Comparison of ENCODE assay signal across 13 mouse cellular contexts in genomic region chr2:68957831-68958230, GRCm38 (mm10).
A peak's percentile ranks its signal among the peaks of the same experiment; 100 is the strongest.
DNase-seq lines count a peak whose midpoint lies in the region; ATAC-seq and TF ChIP-seq lines count a peak whose summit lies in the region.
"Had no signal": no experiment of that assay in that cellular context is flagged by ENCODE, and none has a peak within 500 bp of the region (broad histone marks: within the 10 kb centered on the region; RNA-seq: fewer than 3 reads in every experiment).

No protein-coding gene starts in this region.

- TF ChIP-seq CTCF in cerebellum, adult 2 months (IDR thresholded peaks at IDR 0.05; ENCODE audit: borderline replicate concordance, insufficient read depth, low read depth, low read length) = no peak

- H3K9ac ChIP-seq in midbrain, embryonic 16.5 days (ENCODE audit: low read depth, low read length) = no peak overlapping the region
- H3K9ac ChIP-seq: liver, embryonic 13.5 days had no signal

- H3K4me2 ChIP-seq in midbrain, embryonic 16.5 days (ENCODE audit: low read length) = no peak overlapping the region
- H3K4me2 ChIP-seq: liver, embryonic 13.5 days had no signal

- peaks cover 31% of the 10 kb centered on the region for H3K4me1 ChIP-seq in cerebellum, adult 2 months (ENCODE audit: control insufficient read depth, insufficient read depth, low read length)
- 0 out of 2 replicates have a peak, but pooled peaks cover 3% of the 10 kb centered on the region for H3K4me1 ChIP-seq in midbrain, embryonic 16.5 days (ENCODE audit: control insufficient read depth, insufficient read depth, low read length)
- H3K4me1 ChIP-seq: liver, embryonic 13.5 days had no signal

- no peak for TF ChIP-seq POLR2A in cerebellum, adult 2 months (IDR thresholded peaks at IDR 0.05; ENCODE audit: borderline replicate concordance, insufficient read depth, low read length)

- no peaks in the 10 kb centered on the region for H3K9me3 ChIP-seq in midbrain, embryonic 16.5 days (replicated peaks; ENCODE audit: control insufficient read depth, low read length, poor library complexity, severe bottlenecking)
- H3K9me3 ChIP-seq: liver, embryonic 13.5 days had no signal

- 12% methylated on average over 7 of the region's 7 CpGs for WGBS in cerebellum, adult 2 months
- WGBS in midbrain, embryonic 16.5 days = 61% methylated on average over 7 of the region's 7 CpGs

- ATAC-seq in midbrain, embryonic 16.5 days = peak; percentile 67

- no peaks in the 10 kb centered on the region for H3K27me3 ChIP-seq in cerebellum, adult 2 months (ENCODE audit: control insufficient read depth, insufficient read depth, low read length)
- H3K27me3 ChIP-seq in midbrain, embryonic 16.5 days (ENCODE audit: control insufficient read depth, insufficient read depth, low read depth, low read length) = no peaks in the 10 kb centered on the region
- H3K27me3 ChIP-seq: liver, embryonic 13.5 days had no signal

- peak overlapping the region; percentile 41; the same call in 1 of the 2 replicates for H3K27ac ChIP-seq in cerebellum, adult 2 months (ENCODE audit: insufficient read depth, low read length)
- peak overlapping the region; percentile 36; the same call in 1 of the 2 replicates for H3K27ac ChIP-seq in midbrain, embryonic 16.5 days (ENCODE audit: low read length)
- H3K27ac ChIP-seq: heart, adult 2 months; liver, embryonic 13.5 days had no signal

- peak; percentile 66 for DNase-seq in heart, adult 11 months
- no peak for DNase-seq in heart, adult 18-20 months
- DNase-seq in T-cell, adult 2 months (ENCODE audit: low spot score) = peak; percentile 12
- DNase-seq in cerebellum, adult 2 months = peak; percentile 56 to 65
- no peak for DNase-seq in adrenal gland, postnatal 4 days (ENCODE audit: low spot score in 2 of 2)
- no peak for DNase-seq in layer of hippocampus, adult 8-10 months (ENCODE audit: low spot score in 2 of 2)
- DNase-seq in kidney, adult 9 months = no peak
- DNase-seq: heart, adult 2 months; heart, postnatal 14 days; kidney, adult 2 months; liver, embryonic 13.5 days; lung, postnatal 36 days had no signal

- no peaks in the 10 kb centered on the region for H3K36me3 ChIP-seq in midbrain, embryonic 16.5 days (ENCODE audit: control insufficient read depth, insufficient read depth, low read length)
- H3K36me3 ChIP-seq: liver, embryonic 13.5 days had no signal

- no peak overlapping the region for H3K4me3 ChIP-seq in cerebellum, adult 2 months (replicated peaks; ENCODE audit: insufficient read depth, low read depth, low read length)
- H3K4me3 ChIP-seq in midbrain, embryonic 16.5 days (ENCODE audit: low read depth, low read length) = no peak overlapping the region
- H3K4me3 ChIP-seq: heart, adult 2 months; liver, embryonic 13.5 days had no signal

Comparison
In these comparisons a context has a peak if more than half of its experiments do, and no peak if none do; other contexts are left out.
1. DNase-seq: peak in heart, adult 11 months (single experiment), T-cell, adult 2 months (single experiment) and cerebellum, adult 2 months (2 of 2); none in heart, adult 18-20 months (0 of 2), adrenal gland, postnatal 4 days (0 of 2), layer of hippocampus, adult 8-10 months (0 of 2) and kidney, adult 9 months (single experiment).